Mouse (Mus musculus) embryonic fibroblast, embryonic 13.5 days (primary cell): Measurements from ENCODE around the gene Efcab8.

Experiments used
- CTCF ChIP-seq: IDR thresholded peaks from 2 replicates; pipeline ENCODE4 v1.5.1; 2011; ENCODE audit warnings: mild to moderate bottlenecking, control low read depth, low read length, moderate library complexity, borderline replicate concordance; ENCODE audit not compliant: insufficient read depth
- POLR2A ChIP-seq: IDR thresholded peaks from 2 replicates; pipeline ENCODE4 v1.6.1; 2011; ENCODE audit warnings: low read depth, mild to moderate bottlenecking, control low read depth, low read length, moderate library complexity

DNA sequence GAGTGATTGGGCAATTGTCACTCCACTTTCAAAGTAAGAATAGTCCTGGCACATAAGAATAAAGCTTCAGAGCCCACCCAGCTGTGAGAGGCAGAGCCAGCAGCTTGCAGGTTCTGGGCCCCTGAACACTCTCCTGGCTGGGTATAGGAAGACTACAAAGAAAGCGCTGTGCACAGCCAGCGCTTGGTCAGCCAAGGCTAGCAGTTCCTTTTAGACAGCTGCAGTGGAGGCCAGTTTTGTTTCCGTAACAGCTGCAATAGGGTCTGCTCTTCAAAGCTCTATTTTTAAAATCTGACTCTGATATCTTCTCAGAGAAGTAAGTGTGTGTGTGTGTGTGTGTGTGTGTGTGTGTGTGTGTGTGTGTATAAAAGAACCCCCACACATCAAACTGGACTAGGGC, 82.2 kb downstream of the Efcab8 start:
- TF ChIP-seq CTCF (no peak), POLR2A (no peak)
